Mouse (Mus musculus): ENCODE measurements around the gene Col4a3bp.

GRCm38 (mm10) chr13:96533742-96534141 is 8.7 kb upstream of the Col4a3bp start:
- TF ChIP-seq POLR2A (IDR thresholded peaks at IDR 0.05; ENCODE audit: borderline replicate concordance, insufficient read depth, low read length) (no peak), CTCF (IDR thresholded peaks at IDR 0.05; ENCODE audit: borderline replicate concordance, insufficient read depth, low read depth, low read length) (no peak)

Measured in cerebellum, adult 2 months (tissue).